Mouse (Mus musculus): ENCODE results near the gene Vmn2r77.
A peak's percentile ranks its signal among the peaks of the same experiment; 100 is the strongest.
"Not testable (repeated sequence)": the region's sequence is repeated elsewhere in the genome, so short reads cannot be mapped to it uniquely, and the experiment has no call there.

Vmn2r77 gene

DNA sequence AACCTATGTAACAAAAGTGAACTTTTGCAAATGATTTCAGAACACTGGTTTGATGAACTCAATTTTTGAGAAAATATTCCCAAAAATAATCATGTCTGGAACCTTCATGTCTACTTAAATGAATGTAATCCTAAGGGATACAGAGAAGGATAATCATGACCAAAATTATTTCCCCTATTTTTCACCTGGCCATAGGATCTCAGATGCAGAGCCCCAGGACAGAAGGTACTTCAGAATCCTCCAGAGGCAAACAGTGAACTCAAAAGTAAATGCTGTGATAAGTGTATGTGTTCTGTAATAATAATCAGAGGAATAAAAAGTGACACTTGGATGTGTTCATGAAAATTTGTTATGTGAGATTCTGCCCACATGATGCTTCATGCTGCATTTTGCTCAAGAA lies at the start of gene Vmn2r77:
Gene Vmn2r77, plus strand, starts transcription at position 301 of the 400 bp plus-strand sequence.
- no peak for DNase-seq

- DNase-seq, result no peak
These were observed 34.1 kb upstream of the Vmn2r77 start for GRCm38 (mm10) chr7:86760751-86761150.

DNA sequence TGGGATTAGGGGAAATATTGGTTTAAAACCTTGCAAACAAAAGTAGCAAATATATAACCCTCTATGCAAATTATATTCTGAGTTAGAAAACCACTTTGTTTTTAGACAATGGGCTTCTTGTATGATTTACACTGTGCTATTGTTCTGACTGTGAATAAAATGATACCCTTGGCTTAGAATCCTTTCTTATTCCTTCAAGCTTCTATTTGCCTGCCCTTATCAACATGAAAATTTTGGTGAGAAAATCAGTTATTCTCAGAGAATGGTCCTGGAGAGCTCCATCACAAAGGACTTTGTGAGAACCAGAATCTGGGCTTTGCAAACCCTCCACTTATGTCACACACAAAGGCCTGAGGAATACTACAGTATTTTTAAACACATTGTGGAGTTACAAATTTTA lies 30.2 kb upstream of the Vmn2r77 start:
- no peak for DNase-seq

GRCm38 (mm10) chr7:86771621-86772020 lies 23.2 kb upstream of the Vmn2r77 start:
- peak; percentile 9 to 41 for DNase-seq

- peak; percentile 66 to 76 for DNase-seq
These were observed 19.1 kb upstream of the Vmn2r77 start, which contains the start of gene Folh1 for GRCm38 (mm10) chr7:86775617-86776325. Gene Folh1, minus strand, starts transcription at chr7:86775943.

GRCm38 (mm10) chr7:86815241-86815640 lies 20.4 kb downstream of the Vmn2r77 start:
- not testable (repeated sequence) for DNase-seq

- DNase-seq, result not testable (repeated sequence)
These were observed 20.9 kb downstream of the Vmn2r77 start for GRCm38 (mm10) chr7:86815716-86816115.

GRCm38 (mm10) chr7:86816466-86816865 lies 21.6 kb downstream of the Vmn2r77 start:
- no peak for DNase-seq

Data from kidney, postnatal 25 days (tissue).